Mouse (Mus musculus) left cerebral cortex, adult 2 months (tissue): ENCODE measurements around the gene Ptprd. TPM values are rescaled to one million over a fixed set of nuclear protein-coding genes. Genes with fewer than 3 reads are reported as not detected.

Experiments used
- DNase-seq, 2 experiments: peaks; one replicate each; pipeline ENCODE4 v3.0.0; 2021 to 2022; ENCODE audit warnings: low spot score in 2 of 2, mixed read lengths in 1 of 2; ENCODE audit errors: extremely low spot score in 1 of 2
- H3K27ac ChIP-seq: fragments of 200-600 bp; 2 replicates; pipeline ENCODE4 v1.8.1; 2022
- H3K4me3 ChIP-seq: fragments of 200-600 bp; 2 replicates; pipeline ENCODE4 v1.8.1; 2022
- CTCF ChIP-seq: fragments of 200-600 bp; IDR thresholded peaks from 2 replicates; pipeline ENCODE4 v1.8.1; 2022; ENCODE audit warnings: antibody characterized with exemption, mild to moderate bottlenecking, moderate library complexity
- intact Hi-C: fragments of 180-260 bp; cut with DNase I; formaldehyde crosslinking; loops from one replicate; pipeline ENCODE4 v1.15.1; 2025
- total RNA-seq, 2 experiments: library from RNA; stranded (reverse); gene quantifications; 2 replicates each; pipeline ENCODE4 v1.2.3; 2021

The Ptprd gene
- total RNA-seq, 2 experiments from 2014 or later, result 307 to 330 TPM

- no peak overlapping the region for H3K27ac ChIP-seq
- H3K4me3 ChIP-seq, result no peak overlapping the region
- DNase-seq, result peak in 1 of 2 experiments; percentile 21
- no peak for TF ChIP-seq CTCF
- intact Hi-C loops, result no loop called here
Measured at GRCm38 (mm10) chr4:77155561-77155960, 1056.2 kb downstream of the Ptprd start.

DNA sequence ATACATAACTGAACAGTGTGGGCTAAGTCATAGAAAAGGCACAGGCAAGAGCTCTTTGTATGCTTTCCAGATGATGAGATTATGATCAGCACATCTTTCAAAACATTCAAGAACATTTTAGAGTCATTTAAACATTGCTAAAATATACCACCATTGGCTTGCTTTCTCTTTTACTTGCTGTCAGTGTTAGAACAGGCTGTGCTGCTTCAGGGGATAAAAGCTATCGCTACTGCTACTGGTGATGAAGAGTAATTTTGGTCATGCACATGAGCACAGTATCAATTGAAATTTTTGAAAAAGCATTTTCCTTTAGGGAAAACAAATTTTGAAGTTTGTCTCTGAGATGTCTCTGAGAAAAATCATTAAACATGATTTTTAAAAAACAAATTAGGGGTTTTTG is 1056.7 kb downstream of the Ptprd start:
- no peak overlapping the region for H3K4me3 ChIP-seq
- TF ChIP-seq CTCF, result no peak
- intact Hi-C loops, result no loop called here
- DNase-seq, result no peak
- H3K27ac ChIP-seq, result no peak overlapping the region

DNA sequence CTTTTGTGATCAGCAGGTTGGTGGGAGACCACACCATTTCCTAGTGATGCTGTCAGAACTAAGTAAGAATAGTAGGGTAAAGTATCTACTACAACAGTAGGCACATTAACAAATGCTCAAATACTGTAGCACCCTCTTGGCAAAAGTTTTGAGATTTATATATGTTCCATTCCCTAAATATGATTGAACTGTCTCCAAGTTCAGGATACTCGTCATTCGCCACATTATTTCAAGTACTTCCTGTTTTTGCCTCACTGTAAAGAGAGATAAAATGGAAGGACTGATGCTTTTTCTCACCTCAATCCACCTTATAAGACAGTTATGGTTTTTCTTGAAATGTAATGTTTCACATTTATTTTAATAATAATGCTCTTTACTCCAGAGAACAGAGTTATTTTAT is 1086.9 kb downstream of the Ptprd start:
- no peak for TF ChIP-seq CTCF
- intact Hi-C loops, result no loop called here
- no peak overlapping the region for H3K4me3 ChIP-seq
- DNase-seq, result no peak
- no peak overlapping the region for H3K27ac ChIP-seq

GRCm38 (mm10) chr4:77110894-77111293 is 1100.9 kb downstream of the Ptprd start:
- no peak for TF ChIP-seq CTCF
- H3K27ac ChIP-seq, result no peak overlapping the region
- no peak overlapping the region for H3K4me3 ChIP-seq
- no peak for DNase-seq
- intact Hi-C loops, result no loop called here

DNA sequence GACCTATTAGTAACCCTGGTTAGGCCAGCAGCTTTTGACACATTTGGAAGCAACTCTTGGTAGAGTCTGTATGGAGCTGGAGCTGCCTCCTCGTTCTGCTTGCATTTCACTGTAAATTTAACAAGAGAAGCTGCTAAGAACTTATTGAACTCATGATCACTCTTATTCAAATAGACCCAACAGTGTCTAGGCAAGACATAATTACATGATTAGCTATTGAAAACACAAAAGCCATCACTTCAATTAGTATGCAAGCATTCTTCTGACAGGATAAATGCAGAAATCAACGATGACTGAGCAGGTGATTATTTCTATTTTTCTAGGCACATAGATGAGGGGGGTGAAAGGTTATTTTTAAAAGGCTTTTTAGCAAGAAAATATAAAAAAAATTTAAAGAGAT is 1104.5 kb downstream of the Ptprd start:
- no peak overlapping the region for H3K4me3 ChIP-seq
- intact Hi-C loops, result no loop called here
- no peak for TF ChIP-seq CTCF
- no peak overlapping the region for H3K27ac ChIP-seq
- DNase-seq, result no peak

DNA sequence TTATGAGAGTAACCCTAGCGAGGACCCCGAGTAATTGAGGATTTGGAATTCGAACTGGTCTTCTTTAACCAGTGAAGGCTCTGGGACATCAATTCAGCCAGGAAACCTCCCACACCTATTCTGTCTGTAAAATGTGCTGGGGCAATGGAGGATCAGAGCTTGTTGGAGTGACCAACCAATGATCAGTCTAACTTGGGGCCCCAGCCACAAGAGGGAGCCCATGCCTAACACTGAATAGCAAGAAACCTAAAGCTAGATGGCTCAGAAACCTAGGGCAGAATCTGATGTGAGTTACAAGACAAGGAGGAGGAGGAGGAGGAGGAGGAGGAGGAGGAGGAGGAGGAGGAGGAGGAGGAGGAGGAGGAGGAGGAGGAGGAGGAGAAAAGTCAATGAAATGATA is 1128.6 kb downstream of the Ptprd start:
- DNase-seq, result peak; percentile 45
- Histone ChIP-seq H3K4me3 (no peak overlapping the region), H3K27ac (no peak overlapping the region)
- TF ChIP-seq CTCF, result peak; percentile 49
- intact Hi-C loops, result loop anchor here (2.0 to 5.0 kb wide), 4 partner anchors 49 to 476 kb away; no protein-coding TSS in a partner anchor

DNA sequence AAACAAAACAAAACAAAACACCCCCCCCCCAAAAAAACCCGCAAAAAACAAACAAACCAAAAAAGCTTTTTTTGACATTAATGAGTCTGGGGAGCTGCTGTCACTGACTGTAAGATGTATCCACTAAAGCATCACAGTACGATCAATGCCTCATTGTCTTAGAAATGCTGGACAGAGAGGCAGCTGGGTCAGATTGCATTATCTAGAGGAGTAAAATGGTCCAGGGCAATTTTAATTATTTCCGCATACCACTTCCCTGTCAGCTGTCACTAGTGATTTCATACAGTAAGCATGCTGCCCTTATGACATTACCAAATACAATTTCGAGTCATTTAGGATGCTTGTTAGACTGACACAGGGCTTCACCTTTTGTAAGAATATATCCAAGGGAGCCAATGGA is 1134.2 kb downstream of the Ptprd start:
- Histone ChIP-seq H3K27ac (no peak overlapping the region), H3K4me3 (no peak overlapping the region)
- no peak for DNase-seq
- intact Hi-C loops, result no loop called here
- no peak for TF ChIP-seq CTCF

GRCm38 (mm10) chr4:77050536-77051207 is 1161.1 kb downstream of the Ptprd start:
- no peak for DNase-seq
- Histone ChIP-seq H3K4me3 (no peak overlapping the region), H3K27ac (no peak overlapping the region)
- TF ChIP-seq CTCF, result no peak
- intact Hi-C loops, result no loop called here

DNA sequence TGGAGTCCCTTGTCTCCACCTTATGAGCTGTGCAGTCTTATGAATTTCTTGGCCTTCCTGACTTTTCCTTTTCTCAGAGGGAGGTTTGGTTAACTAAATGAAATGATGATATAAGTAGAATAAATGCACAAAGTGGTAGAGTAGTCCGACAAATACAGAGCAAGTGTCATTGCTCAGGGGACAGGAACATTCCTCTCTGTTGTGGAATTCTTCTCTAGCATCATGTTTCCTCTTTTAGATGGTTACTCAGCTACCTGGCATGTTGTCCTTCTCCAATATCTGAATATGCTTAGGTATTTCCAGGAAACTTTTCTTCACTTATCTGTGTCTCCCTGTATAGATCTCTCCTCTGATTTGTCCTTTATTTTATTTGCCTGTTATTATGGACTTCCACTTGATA is 1207.3 kb downstream of the Ptprd start:
- intact Hi-C loops, result no loop called here
- Histone ChIP-seq H3K4me3 (no peak overlapping the region), H3K27ac (no peak overlapping the region)
- no peak for TF ChIP-seq CTCF
- DNase-seq, result no peak

DNA sequence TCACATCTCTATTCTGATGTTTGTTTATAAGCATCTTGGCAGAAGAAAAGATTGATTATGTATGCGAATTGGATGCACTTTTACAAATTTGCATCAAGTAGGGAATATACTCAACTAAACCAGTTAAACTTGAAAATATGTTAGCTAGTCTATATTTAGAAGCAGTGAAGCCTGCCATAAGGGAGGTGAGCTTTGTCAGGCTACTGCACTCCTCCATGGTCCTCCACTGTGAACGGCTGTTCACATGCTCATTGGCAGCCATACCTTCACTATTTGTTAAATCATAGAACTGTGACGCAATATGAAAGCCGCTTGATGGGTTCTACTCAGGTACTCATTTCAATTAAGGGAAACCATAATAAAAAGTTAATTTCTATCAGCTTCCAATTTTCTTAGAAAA is 1215.6 kb downstream of the Ptprd start:
- H3K4me3 ChIP-seq, result no peak overlapping the region
- no peak overlapping the region for H3K27ac ChIP-seq
- TF ChIP-seq CTCF, result no peak
- DNase-seq, result no peak
- intact Hi-C loops, result no loop called here

GRCm38 (mm10) chr4:76989961-76990360 is 1221.8 kb downstream of the Ptprd start:
- no peak for TF ChIP-seq CTCF
- H3K27ac ChIP-seq, result peak overlapping the region; percentile 57; the same call in 1 of the 2 replicates
- DNase-seq, result no peak
- intact Hi-C loops, result no loop called here
- no peak overlapping the region for H3K4me3 ChIP-seq

- DNase-seq, result no peak
- no peak overlapping the region for H3K27ac ChIP-seq
- no peak for TF ChIP-seq CTCF
- intact Hi-C loops, result no loop called here
- H3K4me3 ChIP-seq, result no peak overlapping the region
Measured at GRCm38 (mm10) chr4:76977056-76977809, 1234.5 kb downstream of the Ptprd start.
